Mouse (Mus musculus) kidney, embryonic 14.5 days (tissue): Measurements from ENCODE around the gene Nfkbib. TPM values are rescaled to one million over a fixed set of nuclear protein-coding genes. Genes with fewer than 3 reads are reported as not detected.

Experiments used
- ATAC-seq: fragments of 200-750 bp; cut with Nextera tagmentation; 2 replicates; pipeline ENCODE4 v1.8.0; 2017; ENCODE audit warnings: moderate number of reproducible peaks, mild to moderate bottlenecking, moderate TSS enrichment, moderate library complexity; ENCODE audit not compliant: low FRiP score, low TSS enrichment
- H3K27ac ChIP-seq: fragments of 300-500 bp; sonication (generic); 2 replicates; pipeline ENCODE4 v1.5.1; 2014; ENCODE audit warnings: low read depth, mild to moderate bottlenecking, low read length, moderate library complexity, mixed read lengths
- H3K27me3 ChIP-seq: fragments of 300-500 bp; sonication (generic); 2 replicates; pipeline ENCODE4 v1.6.1; 2014; ENCODE audit warnings: mild to moderate bottlenecking, low read length; ENCODE audit not compliant: control insufficient read depth, insufficient read depth
- H3K36me3 ChIP-seq: fragments of 300-500 bp; sonication (generic); 2 replicates; pipeline ENCODE4 v1.6.1; 2014; ENCODE audit warnings: low read length, mixed read lengths; ENCODE audit not compliant: control insufficient read depth, insufficient read depth
- H3K4me1 ChIP-seq: fragments of 300-500 bp; sonication (generic); 2 replicates; pipeline ENCODE4 v1.6.1; 2014; ENCODE audit warnings: low read length, mixed read lengths; ENCODE audit not compliant: control insufficient read depth, insufficient read depth
- H3K4me2 ChIP-seq: fragments of 300-500 bp; sonication (generic); replicated peaks from 2 replicates; pipeline ENCODE4 v1.6.1; 2014; ENCODE audit warnings: low read depth, mild to moderate bottlenecking, low read length
- H3K4me3 ChIP-seq: fragments of 300-500 bp; sonication (generic); 2 replicates; pipeline ENCODE4 v1.5.1; 2014; ENCODE audit warnings: mild to moderate bottlenecking, low read length
- H3K9ac ChIP-seq: fragments of 300-500 bp; sonication (generic); 2 replicates; pipeline ENCODE4 v1.6.1; 2014; ENCODE audit warnings: low read depth, mild to moderate bottlenecking, low read length, moderate library complexity
- H3K9me3 ChIP-seq: fragments of 300-500 bp; sonication (generic); 2 replicates; pipeline ENCODE4 v1.6.1; 2016; ENCODE audit warnings: low read length; ENCODE audit not compliant: control insufficient read depth
- WGBS: fragments of 180-500 bp; shearing (Covaris S2); extraction: QIAGEN DNeasy Blood & Tissue Kit; methylation state at CpG from one replicate; pipeline ENCODE4 v1.1.7; 2014; 5-methylcytosine and 5-hydroxymethylcytosine counted together
- polyA plus RNA-seq: library from polyadenylated mRNA; unstranded; fragments of >200 nt; fragmentation: Nextera tagmentation; extraction: Ambion mirVana; gene quantifications from 2 replicates; pipeline ENCODE4 v1.2.1, GENCODE M21; 2014

Gene Nfkbib
- polyA plus RNA-seq, 1 experiment from 2014 or later = 43.9 TPM

- H3K36me3 ChIP-seq = no peaks in the 10 kb centered on the region
- peak overlapping the region; percentile 94 for H3K27ac ChIP-seq
- WGBS = 16% methylated on average over 10 of the region's 10 CpGs
- no peak overlapping the region for H3K4me3 ChIP-seq
- peaks cover 27% of the 10 kb centered on the region for H3K4me1 ChIP-seq
- H3K9ac ChIP-seq = peak overlapping the region; percentile 14; the same call in 1 of the 2 replicates
- H3K9me3 ChIP-seq = no peaks in the 10 kb centered on the region
- no peaks in the 10 kb centered on the region for H3K27me3 ChIP-seq
- ATAC-seq = peak; percentile 21; the same call in 1 of the 2 replicates
- H3K4me2 ChIP-seq = peak overlapping the region; percentile 26; the same call in 1 of the 2 replicates
These were observed 34.8 kb upstream of the Nfkbib start for GRCm38 (mm10) chr7:28801901-28802670.

DNA sequence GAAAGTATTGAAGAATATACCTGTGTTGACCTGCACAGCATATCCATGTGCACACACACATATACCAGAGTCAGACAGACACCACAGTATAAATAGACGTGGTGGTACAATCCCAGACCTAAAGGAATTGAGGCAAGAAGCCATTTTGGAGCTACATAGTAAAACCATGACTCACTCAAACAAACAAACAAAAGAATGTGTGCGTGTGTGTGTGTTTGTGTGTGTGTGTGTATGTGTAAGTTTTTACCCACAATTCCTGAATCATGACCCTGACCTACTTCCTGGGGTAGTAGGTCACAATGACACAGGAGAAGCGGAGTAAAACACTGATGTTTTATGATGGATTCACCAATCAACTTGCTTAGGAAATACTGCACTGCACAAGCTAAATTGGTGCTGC is 34.1 kb upstream of the Nfkbib start:
- Histone ChIP-seq H3K9ac (no peak overlapping the region), H3K27me3 (no peaks in the 10 kb centered on the region), H3K4me2 (no peak overlapping the region), H3K4me1 (peaks cover 31% of the 10 kb centered on the region), H3K4me3 (no peak overlapping the region), H3K36me3 (no peaks in the 10 kb centered on the region), H3K27ac (peak overlapping the region; percentile 94), H3K9me3 (no peaks in the 10 kb centered on the region)
- WGBS = 55% methylated on average over 3 of the region's 3 CpGs
- ATAC-seq = no peak

DNA sequence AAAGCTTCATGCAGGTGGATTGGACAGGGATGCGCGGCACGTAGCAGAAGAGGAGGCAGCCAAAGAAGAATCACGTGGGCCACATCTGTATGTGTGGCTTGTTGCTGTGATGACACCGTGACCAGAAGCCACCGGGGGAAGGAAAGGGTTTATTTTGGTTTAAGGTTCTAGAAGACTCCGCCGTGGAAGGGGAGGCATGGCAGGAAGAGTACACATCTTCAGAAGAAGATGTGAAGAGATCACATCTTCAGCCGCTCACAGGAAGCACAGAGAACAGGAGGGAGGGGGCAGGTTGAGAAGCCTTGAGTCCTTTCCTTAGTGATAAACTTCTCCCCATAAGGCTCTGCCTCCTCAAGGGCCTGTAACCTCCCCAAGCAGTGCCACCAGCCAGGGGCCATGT is 32.7 kb upstream of the Nfkbib start:
- H3K9me3 ChIP-seq = no peaks in the 10 kb centered on the region
- 94% methylated on average over 9 of the region's 9 CpGs for WGBS
- H3K4me2 ChIP-seq = no peak overlapping the region
- no peak overlapping the region for H3K9ac ChIP-seq
- ATAC-seq = no peak
- no peak overlapping the region for H3K27ac ChIP-seq
- H3K27me3 ChIP-seq = no peaks in the 10 kb centered on the region
- H3K4me1 ChIP-seq = peaks cover 31% of the 10 kb centered on the region
- no peak overlapping the region for H3K4me3 ChIP-seq
- no peaks in the 10 kb centered on the region for H3K36me3 ChIP-seq

GRCm38 (mm10) chr7:28796562-28796975 is 29.3 kb upstream of the Nfkbib start:
- H3K4me2 ChIP-seq = peak overlapping the region; percentile 36
- no peaks in the 10 kb centered on the region for H3K9me3 ChIP-seq
- H3K9ac ChIP-seq = peak overlapping the region; percentile 1; the same call in 1 of the 2 replicates
- peak overlapping the region; percentile 6 for H3K4me3 ChIP-seq
- peak; percentile 84 for ATAC-seq
- H3K4me1 ChIP-seq = peaks cover 8% of the 10 kb centered on the region
- no peaks in the 10 kb centered on the region for H3K36me3 ChIP-seq
- WGBS = 16% methylated on average over 32 of the region's 32 CpGs
- H3K27me3 ChIP-seq = no peaks in the 10 kb centered on the region
- peak overlapping the region; percentile 34; the same call in 1 of the 2 replicates for H3K27ac ChIP-seq

GRCm38 (mm10) chr7:28795832-28796231 is 28.5 kb upstream of the Nfkbib start:
- Histone ChIP-seq H3K27me3 (no peaks in the 10 kb centered on the region), H3K27ac (peak overlapping the region; percentile 34; the same call in 1 of the 2 replicates), H3K4me1 (0 out of 2 replicates have a peak, but pooled peaks cover 4% of the 10 kb centered on the region), H3K4me2 (peak overlapping the region; percentile 5), H3K4me3 (no peak overlapping the region), H3K36me3 (no peaks in the 10 kb centered on the region), H3K9me3 (no peaks in the 10 kb centered on the region), H3K9ac (no peak overlapping the region)
- WGBS = 74% methylated on average over 15 of the region's 15 CpGs
- ATAC-seq = no peak

GRCm38 (mm10) chr7:28794496-28794895 is 27.2 kb upstream of the Nfkbib start:
- no peak overlapping the region for H3K4me2 ChIP-seq
- peaks cover 9% of the 10 kb centered on the region; the same call in 1 of the 2 replicates for H3K4me1 ChIP-seq
- no peak overlapping the region for H3K9ac ChIP-seq
- no peaks in the 10 kb centered on the region for H3K9me3 ChIP-seq
- WGBS = 75% methylated on average over 3 of the region's 3 CpGs
- no peaks in the 10 kb centered on the region for H3K27me3 ChIP-seq
- no peak overlapping the region for H3K4me3 ChIP-seq
- no peaks in the 10 kb centered on the region for H3K36me3 ChIP-seq
- no peak for ATAC-seq
- H3K27ac ChIP-seq = no peak overlapping the region

GRCm38 (mm10) chr7:28793834-28794233 is 26.5 kb upstream of the Nfkbib start:
- Histone ChIP-seq H3K36me3 (no peaks in the 10 kb centered on the region), H3K4me1 (peaks cover 15% of the 10 kb centered on the region), H3K9ac (no peak overlapping the region), H3K9me3 (no peaks in the 10 kb centered on the region), H3K27me3 (no peaks in the 10 kb centered on the region), H3K4me3 (no peak overlapping the region), H3K27ac (no peak overlapping the region), H3K4me2 (no peak overlapping the region)
- ATAC-seq = no peak
- 38% methylated on average over 2 of the region's 2 CpGs for WGBS

GRCm38 (mm10) chr7:28792391-28793185 is 25.3 kb upstream of the Nfkbib start:
- Histone ChIP-seq H3K36me3 (no peaks in the 10 kb centered on the region; the same call in 1 of the 2 replicates), H3K4me2 (no peak overlapping the region), H3K27ac (no peak overlapping the region), H3K27me3 (no peaks in the 10 kb centered on the region), H3K4me1 (peaks cover 20% of the 10 kb centered on the region), H3K4me3 (no peak overlapping the region), H3K9me3 (no peaks in the 10 kb centered on the region), H3K9ac (no peak overlapping the region)
- 76% methylated on average over 13 of the region's 14 CpGs for WGBS
- no peak for ATAC-seq

- Histone ChIP-seq H3K4me1 (peaks cover 16% of the 10 kb centered on the region), H3K27me3 (no peaks in the 10 kb centered on the region), H3K27ac (no peak overlapping the region), H3K4me3 (no peak overlapping the region), H3K9me3 (no peaks in the 10 kb centered on the region), H3K4me2 (no peak overlapping the region), H3K36me3 (no peaks in the 10 kb centered on the region; the same call in 1 of the 2 replicates), H3K9ac (no peak overlapping the region)
- ATAC-seq = no peak
These were observed 24.4 kb upstream of the Nfkbib start for GRCm38 (mm10) chr7:28791706-28792105.
